Mouse (Mus musculus): ENCODE measurements at regions not wholly inside any gene's neighbourhood (a gene's known extent, or its start where the extent isn't known, plus 50 kb on each side); places are given as distances from the start of the nearest gene placed in this dataset.

DNA sequence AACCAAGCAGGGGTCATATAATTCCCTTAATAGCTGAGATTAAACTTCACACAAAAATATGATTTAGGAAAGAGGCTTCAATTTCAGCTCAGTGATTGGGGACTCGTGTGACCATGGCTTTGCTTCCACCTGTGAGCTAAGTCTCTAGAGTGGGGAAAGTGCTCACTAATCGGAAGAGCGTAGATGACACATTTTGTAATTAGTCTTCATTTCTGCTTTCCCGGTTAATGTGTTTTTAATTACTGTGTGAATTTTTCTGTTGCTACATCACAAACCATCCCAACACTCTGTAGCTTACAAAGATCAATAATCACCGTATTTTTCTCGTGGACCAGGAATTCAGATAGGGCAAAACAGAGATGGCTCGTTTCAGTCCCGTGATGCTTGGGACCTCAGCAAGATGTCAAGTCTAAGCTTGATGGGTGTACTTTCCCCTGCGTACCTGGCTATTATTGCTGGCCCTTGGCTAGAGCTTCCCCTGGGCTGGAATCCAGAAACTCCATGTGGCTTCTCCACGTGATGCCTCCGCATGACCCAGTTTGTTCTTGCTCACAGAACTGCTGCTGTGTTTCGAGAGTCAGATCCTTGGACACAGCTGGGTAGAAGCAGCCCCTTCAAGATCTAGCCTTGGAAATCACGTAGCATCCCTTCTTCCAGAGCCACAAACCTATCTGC is 107.3 kb downstream of the Bdh1 start:
- H3K4me3 ChIP-seq (ENCODE audit: control insufficient read depth, low read depth, low read length) = no peak overlapping the region
- no peaks in the 10 kb centered on the region for H3K27me3 ChIP-seq (ENCODE audit: control insufficient read depth, insufficient read depth, low read length)
- TF ChIP-seq CTCF (IDR thresholded peaks at IDR 0.05; ENCODE audit: control insufficient read depth, insufficient read depth, insufficient replicate concordance, low read depth, low read length) (no peak), POLR2A (IDR thresholded peaks at IDR 0.05; ENCODE audit: control insufficient read depth, low read depth, low read length) (no peak)
- H3K4me1 ChIP-seq (ENCODE audit: control insufficient read depth, insufficient read depth, low read length) = peaks cover under 1% of the 10 kb centered on the region; the same call in 1 of the 2 replicates
- H3K36me3 ChIP-seq (ENCODE audit: control insufficient read depth, insufficient read depth, low read length) = no peaks in the 10 kb centered on the region
- no peak overlapping the region for H3K27ac ChIP-seq (ENCODE audit: control insufficient read depth, insufficient read depth, low read depth, low read length)

DNA sequence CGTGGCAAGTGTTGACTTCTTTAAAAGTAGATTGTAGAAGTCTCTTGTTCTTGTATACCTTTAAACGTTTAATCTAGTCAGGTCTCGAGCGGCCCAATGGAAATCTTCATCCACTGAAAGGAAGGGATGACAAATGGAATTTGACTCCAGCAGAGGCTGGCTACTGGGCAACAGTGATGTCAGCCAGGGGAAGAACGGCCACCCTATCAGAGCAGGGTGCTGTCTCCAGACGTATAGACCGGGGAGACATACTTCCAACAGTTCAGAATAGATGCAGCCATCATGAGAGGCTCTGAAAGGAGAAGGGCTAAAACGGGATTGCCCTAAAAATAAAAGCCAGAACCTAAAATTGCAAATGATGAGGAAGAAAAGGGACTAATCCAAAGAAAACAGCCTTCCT is 108.0 kb downstream of the Bdh1 start:
- no peak overlapping the region for H3K27ac ChIP-seq (ENCODE audit: control insufficient read depth, insufficient read depth, low read depth, low read length)
- TF ChIP-seq CTCF (IDR thresholded peaks at IDR 0.05; ENCODE audit: control insufficient read depth, insufficient read depth, insufficient replicate concordance, low read depth, low read length) (no peak), POLR2A (IDR thresholded peaks at IDR 0.05; ENCODE audit: control insufficient read depth, low read depth, low read length) (no peak)
- no peak overlapping the region for H3K4me3 ChIP-seq (ENCODE audit: control insufficient read depth, low read depth, low read length)
- H3K4me1 ChIP-seq (ENCODE audit: control insufficient read depth, insufficient read depth, low read length) = peaks cover 3% of the 10 kb centered on the region
- no peaks in the 10 kb centered on the region for H3K27me3 ChIP-seq (ENCODE audit: control insufficient read depth, insufficient read depth, low read length)
- H3K36me3 ChIP-seq (ENCODE audit: control insufficient read depth, insufficient read depth, low read length) = no peaks in the 10 kb centered on the region

DNA sequence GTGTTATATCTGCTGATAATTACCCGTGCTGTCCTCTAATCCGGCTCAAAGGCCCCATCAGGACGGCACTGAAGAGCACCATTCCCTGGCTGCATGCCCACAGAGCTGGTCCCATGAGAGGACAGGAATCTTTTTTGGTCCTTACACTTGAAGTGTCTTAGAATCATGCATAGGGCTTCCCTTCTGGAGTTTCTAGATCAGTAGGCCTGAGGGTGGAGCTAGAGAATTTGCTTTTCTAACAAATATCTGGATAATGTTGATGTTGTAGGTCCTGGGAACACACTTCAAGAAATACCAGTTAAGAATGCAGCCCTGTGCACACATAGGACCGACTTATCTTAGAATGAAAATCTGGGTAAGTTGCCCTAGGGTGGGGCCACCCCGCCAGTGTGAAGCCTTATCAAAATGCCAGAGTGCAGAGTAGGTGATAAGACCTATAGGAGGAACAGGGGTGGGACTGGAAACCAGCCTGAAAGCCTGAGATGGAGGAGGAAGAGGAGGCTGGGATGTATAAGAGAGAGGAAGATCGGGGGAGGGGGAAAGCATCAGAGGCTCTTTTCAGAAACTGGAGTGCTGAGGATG is 111.2 kb downstream of the Bdh1 start:
- Histone ChIP-seq H3K4me3 (ENCODE audit: control insufficient read depth, low read depth, low read length) (no peak overlapping the region), H3K27me3 (ENCODE audit: control insufficient read depth, insufficient read depth, low read length) (no peaks in the 10 kb centered on the region), H3K36me3 (ENCODE audit: control insufficient read depth, insufficient read depth, low read length) (no peaks in the 10 kb centered on the region), H3K27ac (ENCODE audit: control insufficient read depth, insufficient read depth, low read depth, low read length) (no peak overlapping the region), H3K4me1 (ENCODE audit: control insufficient read depth, insufficient read depth, low read length) (peaks cover 3% of the 10 kb centered on the region)
- TF ChIP-seq POLR2A (IDR thresholded peaks at IDR 0.05; ENCODE audit: control insufficient read depth, low read depth, low read length) (no peak), CTCF (IDR thresholded peaks at IDR 0.05; ENCODE audit: control insufficient read depth, insufficient read depth, insufficient replicate concordance, low read depth, low read length) (no peak)

DNA sequence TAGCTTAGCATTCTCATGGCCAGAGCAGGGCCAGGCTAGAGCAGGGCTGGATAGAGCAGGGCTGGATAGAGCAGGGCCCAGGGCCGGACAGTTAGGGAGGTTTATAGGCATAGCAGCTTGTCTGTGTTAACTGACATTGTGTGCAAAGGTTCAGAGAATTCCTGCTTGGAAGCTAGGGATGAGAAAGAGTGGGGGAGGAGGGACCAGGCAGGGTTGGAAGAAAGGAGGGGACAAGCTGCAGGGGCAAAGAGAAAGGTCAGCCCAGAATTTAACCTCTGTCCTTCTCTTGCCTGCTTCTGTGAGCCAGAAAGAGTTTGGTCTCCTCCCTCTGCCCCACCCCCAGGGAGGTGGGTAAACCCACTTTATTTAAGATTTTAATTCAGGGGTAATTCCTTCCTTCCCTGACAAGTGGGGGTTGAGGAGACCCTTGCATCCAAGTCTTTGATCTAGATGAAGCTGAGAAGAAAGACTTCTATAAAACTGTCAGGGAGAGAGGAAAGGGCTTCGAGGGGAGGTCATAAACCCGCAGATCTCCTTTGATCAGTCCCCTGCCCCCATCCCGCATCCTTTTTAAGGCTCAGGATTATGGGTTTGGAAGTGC is 112.9 kb downstream of the Bdh1 start:
- no peaks in the 10 kb centered on the region for H3K36me3 ChIP-seq (ENCODE audit: control insufficient read depth, insufficient read depth, low read length)
- no peak overlapping the region for H3K27ac ChIP-seq (ENCODE audit: control insufficient read depth, insufficient read depth, low read depth, low read length)
- H3K4me3 ChIP-seq (ENCODE audit: control insufficient read depth, low read depth, low read length) = no peak overlapping the region
- H3K4me1 ChIP-seq (ENCODE audit: control insufficient read depth, insufficient read depth, low read length) = peaks cover 3% of the 10 kb centered on the region
- no peak for TF ChIP-seq POLR2A (IDR thresholded peaks at IDR 0.05; ENCODE audit: control insufficient read depth, low read depth, low read length)
- TF ChIP-seq CTCF (IDR thresholded peaks at IDR 0.05; ENCODE audit: control insufficient read depth, insufficient read depth, insufficient replicate concordance, low read depth, low read length) = no peak
- no peaks in the 10 kb centered on the region for H3K27me3 ChIP-seq (ENCODE audit: control insufficient read depth, insufficient read depth, low read length)

DNA sequence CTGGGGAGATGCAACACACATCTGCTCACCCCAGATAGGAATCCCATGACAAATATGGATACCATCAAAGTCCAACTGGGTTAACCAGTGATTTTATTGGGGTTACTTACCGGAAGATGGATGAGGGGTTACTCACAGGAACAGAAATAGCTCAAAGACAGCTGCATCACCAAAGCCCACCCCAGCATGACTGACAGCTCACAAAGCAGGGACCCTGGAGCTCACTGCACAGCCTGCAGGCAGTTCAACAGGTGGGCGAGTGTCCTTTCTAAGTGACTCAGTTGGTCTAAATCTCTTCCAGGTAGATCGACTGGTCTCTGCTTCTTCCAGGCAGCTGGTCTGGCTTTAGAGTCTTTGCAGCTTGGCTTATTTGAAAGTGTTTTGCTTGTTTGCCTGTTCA is 114.2 kb downstream of the Bdh1 start:
- TF ChIP-seq CTCF (IDR thresholded peaks at IDR 0.05; ENCODE audit: control insufficient read depth, insufficient read depth, insufficient replicate concordance, low read depth, low read length) = no peak
- no peak for TF ChIP-seq POLR2A (IDR thresholded peaks at IDR 0.05; ENCODE audit: control insufficient read depth, low read depth, low read length)
- Histone ChIP-seq H3K4me1 (ENCODE audit: control insufficient read depth, insufficient read depth, low read length) (peaks cover 3% of the 10 kb centered on the region), H3K36me3 (ENCODE audit: control insufficient read depth, insufficient read depth, low read length) (no peaks in the 10 kb centered on the region), H3K4me3 (ENCODE audit: control insufficient read depth, low read depth, low read length) (no peak overlapping the region), H3K27me3 (ENCODE audit: control insufficient read depth, insufficient read depth, low read length) (no peaks in the 10 kb centered on the region), H3K27ac (ENCODE audit: control insufficient read depth, insufficient read depth, low read depth, low read length) (no peak overlapping the region)

DNA sequence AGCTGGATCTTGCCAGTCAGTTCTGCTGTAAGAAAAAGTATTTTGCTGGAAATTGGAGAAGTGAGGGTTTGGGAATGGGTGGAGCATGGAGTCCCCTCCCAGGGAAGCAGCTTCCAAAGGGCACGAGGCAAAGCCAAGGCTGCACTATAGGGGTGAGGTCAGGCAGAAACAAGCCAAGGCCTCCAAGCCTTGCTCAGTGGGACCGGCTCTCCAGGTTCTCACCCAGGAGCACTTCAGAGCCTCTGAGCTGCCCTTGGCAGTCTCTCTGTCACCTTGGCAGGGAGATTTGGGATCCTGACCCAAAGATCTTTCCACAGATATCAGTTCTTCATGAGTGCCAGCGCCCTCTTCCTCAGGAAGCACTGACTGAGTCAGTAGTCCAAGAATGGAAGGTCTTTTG is 116.5 kb downstream of the Bdh1 start:
- no peak for TF ChIP-seq POLR2A (IDR thresholded peaks at IDR 0.05; ENCODE audit: control insufficient read depth, low read depth, low read length)
- no peak for TF ChIP-seq CTCF (IDR thresholded peaks at IDR 0.05; ENCODE audit: control insufficient read depth, insufficient read depth, insufficient replicate concordance, low read depth, low read length)
- no peak overlapping the region for H3K4me3 ChIP-seq (ENCODE audit: control insufficient read depth, low read depth, low read length)
- H3K27ac ChIP-seq (ENCODE audit: control insufficient read depth, insufficient read depth, low read depth, low read length) = no peak overlapping the region
- no peaks in the 10 kb centered on the region for H3K27me3 ChIP-seq (ENCODE audit: control insufficient read depth, insufficient read depth, low read length)
- H3K4me1 ChIP-seq (ENCODE audit: control insufficient read depth, insufficient read depth, low read length) = peaks cover 3% of the 10 kb centered on the region
- no peaks in the 10 kb centered on the region for H3K36me3 ChIP-seq (ENCODE audit: control insufficient read depth, insufficient read depth, low read length)

DNA sequence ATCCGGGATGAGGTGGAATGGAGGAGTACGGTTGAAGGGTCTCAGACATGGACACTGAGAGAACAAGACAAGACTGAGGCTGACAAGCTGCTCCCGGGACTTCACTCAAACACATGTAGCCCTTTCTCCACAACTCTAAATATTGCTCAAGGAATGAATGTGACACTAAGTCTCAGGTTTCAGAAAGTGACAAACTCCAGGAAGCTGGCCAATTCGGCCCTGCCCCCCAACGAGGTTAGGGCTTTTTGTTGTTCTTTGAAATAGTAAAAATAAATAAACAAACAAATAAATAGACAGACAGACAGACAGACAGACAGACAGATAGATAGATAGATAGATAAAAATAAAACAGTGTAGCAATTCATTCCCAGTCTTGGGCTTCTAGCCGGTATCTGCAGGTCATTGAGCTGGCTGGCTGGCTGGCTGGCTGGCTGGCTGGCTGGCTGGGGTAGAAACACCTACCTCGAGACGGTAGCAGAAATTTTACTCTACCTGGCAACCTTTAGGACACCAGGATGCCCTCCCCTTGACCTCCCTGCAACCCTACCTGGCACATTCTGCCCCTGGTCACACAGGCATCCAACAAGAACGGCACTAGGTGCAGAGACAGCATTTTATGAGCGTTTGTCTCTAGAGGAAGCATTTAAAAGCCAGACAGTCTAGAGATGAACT is 119.6 kb upstream of the Dlg1 start:
- no peaks in the 10 kb centered on the region; the same call in 1 of the 2 replicates for H3K4me1 ChIP-seq (ENCODE audit: control insufficient read depth, insufficient read depth, low read length)
- no peaks in the 10 kb centered on the region for H3K36me3 ChIP-seq (ENCODE audit: control insufficient read depth, insufficient read depth, low read length)
- TF ChIP-seq POLR2A (IDR thresholded peaks at IDR 0.05; ENCODE audit: control insufficient read depth, low read depth, low read length) = no peak
- no peak for TF ChIP-seq CTCF (IDR thresholded peaks at IDR 0.05; ENCODE audit: control insufficient read depth, insufficient read depth, insufficient replicate concordance, low read depth, low read length)
- no peak overlapping the region for H3K4me3 ChIP-seq (ENCODE audit: control insufficient read depth, low read depth, low read length)
- no peak overlapping the region for H3K27ac ChIP-seq (ENCODE audit: control insufficient read depth, insufficient read depth, low read depth, low read length)
- H3K27me3 ChIP-seq (ENCODE audit: control insufficient read depth, insufficient read depth, low read length) = no peaks in the 10 kb centered on the region
